Comparison of ENCODE assay signal across 8 mouse cellular contexts in genomic region chr3:94601959-94602358, GRCm38 (mm10). TPM values are rescaled to one million over a fixed set of nuclear protein-coding genes. Genes with fewer than 3 reads are reported as not detected.
DNase-seq lines count a peak whose midpoint lies in the region; TF ChIP-seq lines count a peak whose summit lies in the region.

No protein-coding gene starts in this region.

- peak; percentile 18 to 61 for DNase-seq in left cerebral cortex, adult 18-20 months (ENCODE audit: low spot score in 2 of 2)
- DNase-seq in left cerebral cortex, adult 11 months (ENCODE audit: low spot score): no peak
- peak; percentile 64 for DNase-seq in MN1 (ENCODE audit: low spot score)
- DNase-seq in cerebellum, postnatal 14 days: peak; percentile 73 to 84
- DNase-seq in heart, postnatal 10 days: peak; percentile 41 to 73
- DNase-seq in left cerebral cortex, postnatal 25 days (ENCODE audit: low spot score in 2 of 2): peak; percentile 36 to 46
- DNase-seq in ovary, postnatal 14 days (ENCODE audit: low spot score): no peak

- H3K27me3 ChIP-seq in myocyte (ENCODE audit: control insufficient read depth, insufficient read depth, insufficient read length): no peaks in the 10 kb centered on the region

- no peaks in the 10 kb centered on the region for H3K79me2 ChIP-seq in myocyte (ENCODE audit: control insufficient read depth, insufficient read depth)

- intact Hi-C loops in heart, postnatal 10 days (cut with DNase I): loop anchor here (1.0 kb wide), 2 partner anchors 146 to 236 kb away; no protein-coding TSS in a partner anchor
- intact Hi-C loops in left cerebral cortex, postnatal 25 days (cut with DNase I): loop anchor here (2.0 to 5.0 kb wide), 2 partner anchors 145 to 235 kb away; no protein-coding TSS in a partner anchor

- no peak overlapping the region for H3ac ChIP-seq in myocyte (ENCODE audit: control insufficient read depth, insufficient read length)

- no peak for TF ChIP-seq POLR2A in myocyte (IDR thresholded peaks at IDR 0.05; ENCODE audit: insufficient read length, low read depth)

- peak overlapping the region; percentile 40 for H3K4me2 ChIP-seq in myocyte (ENCODE audit: low read depth)

- H3K36me3 ChIP-seq in myocyte (ENCODE audit: control insufficient read depth, insufficient read depth): no peaks in the 10 kb centered on the region

- no peak overlapping the region for H3K4me3 ChIP-seq in myocyte

TF ChIP-seq in myocyte, 11 proteins besides CTCF, POLR2A, EP300 and RAD21:
- TF ChIP-seq E2F4 (IDR thresholded peaks at IDR 0.05; ENCODE audit: insufficient read depth) (no peak), TCF12 (IDR thresholded peaks at IDR 0.05; ENCODE audit: insufficient read depth, poor library complexity, severe bottlenecking) (no peak), MAX (IDR thresholded peaks at IDR 0.05; ENCODE audit: low read depth) (no peak), POLR2AphosphoS2 (IDR thresholded peaks at IDR 0.05; ENCODE audit: insufficient read length, low read depth) (no peak)

RNA-seq across cellular contexts. Expression of gene Snx27, which starts 19.4 kb away (rescaled TPM):
- 100 to 1,000 TPM; 106 TPM for total RNA-seq in left cerebral cortex, adult 18-20 months (2021)
- total RNA-seq in heart, postnatal 10 days (2021): 10 to 100 TPM; 26.8 to 32.7 TPM
- total RNA-seq in left cerebral cortex, postnatal 25 days (2021): 10 to 100 TPM; 95.8 to 98.3 TPM
- polyA plus RNA-seq in myocyte (2012; fragmentation: generic; extraction: Trizol): 17.4 TPM

RNA-seq across cellular contexts. Expression of gene Gm10972, which starts 41.0 kb away (rescaled TPM):
- not detected for total RNA-seq in left cerebral cortex, adult 18-20 months (2021)
- not detected for total RNA-seq in heart, postnatal 10 days (2021)
- not detected for total RNA-seq in left cerebral cortex, postnatal 25 days (2021)
- not detected for polyA plus RNA-seq in myocyte (2012; fragmentation: generic; extraction: Trizol)

RNA-seq across cellular contexts. Expression of gene Tuft1, which starts 56.7 kb away (rescaled TPM):
- 1 to 10 TPM; 2.5 to 2.8 TPM for total RNA-seq in left cerebral cortex, adult 18-20 months (2021)
- total RNA-seq in heart, postnatal 10 days (2021): 1 to 10 TPM; 3.2 to 3.3 TPM
- 1 to 10 TPM; 1.3 to 1.6 TPM for total RNA-seq in left cerebral cortex, postnatal 25 days (2021)
- 3.5 TPM for polyA plus RNA-seq in myocyte (2012; fragmentation: generic; extraction: Trizol)

Comparison
In these comparisons a context has a peak if more than half of its experiments do, and no peak if none do; other contexts are left out.
1. DNase-seq: peak in left cerebral cortex, adult 18-20 months (2 of 2), MN1 (single experiment), cerebellum, postnatal 14 days (2 of 2), heart, postnatal 10 days (2 of 2) and left cerebral cortex, postnatal 25 days (2 of 2); none in left cerebral cortex, adult 11 months (single experiment) and ovary, postnatal 14 days (single experiment).